Mouse (Mus musculus): ENCODE data around the gene Cfap46. TPM values are rescaled to one million over a fixed set of nuclear protein-coding genes. Genes with fewer than 3 reads are reported as not detected.

The Cfap46 gene
- total RNA-seq, 2 experiments from 2014 or later: not detected

Other genes starting within 250 kb of the Cfap46 start
- not detected in 2 replicates for gene Nkx6-2, start 101.0 kb downstream of the Cfap46 start, total RNA-seq (2014; fragmentation: Nextera tagmentation)
- not detected in 2 replicates for gene Nkx6-2, start 101.0 kb downstream of the Cfap46 start, total RNA-seq (2017)
- not detected in 2 replicates for gene Adgra1, start 150.4 kb upstream of the Cfap46 start, total RNA-seq (2014; fragmentation: Nextera tagmentation)
- gene Adgra1, start 150.4 kb upstream of the Cfap46 start, total RNA-seq (2017): not detected in 2 replicates
- not detected in 2 replicates for gene Kndc1, start 210.9 kb upstream of the Cfap46 start, total RNA-seq (2014; fragmentation: Nextera tagmentation)
- not detected in 2 replicates for gene Kndc1, start 210.9 kb upstream of the Cfap46 start, total RNA-seq (2017)